Mouse (Mus musculus) bone marrow, adult 2 months (tissue): ENCODE measurements around the gene Klc4. TPM values are rescaled to one million over a fixed set of nuclear protein-coding genes. Genes with fewer than 3 reads are reported as not detected.

Source experiments
- H3K27ac ChIP-seq: fragments of 200-500 bp; 2 replicates; pipeline ENCODE4 v1.5.1; 2012; ENCODE audit warnings: low read depth, mild to moderate bottlenecking, control low read depth, inconsistent platforms, low read length; ENCODE audit not compliant: control insufficient read depth, poor library complexity, insufficient read depth
- H3K4me1 ChIP-seq: fragments of 200-500 bp; 2 replicates; pipeline ENCODE4 v1.6.1; 2011; ENCODE audit warnings: low read length; ENCODE audit not compliant: control insufficient read depth, insufficient read depth
- H3K4me3 ChIP-seq: fragments of 200-500 bp; replicated peaks from 2 replicates; pipeline ENCODE3; 2011; ENCODE audit warnings: mild to moderate bottlenecking, low read depth, low read length, control low read depth; ENCODE audit not compliant: control insufficient read depth
- CTCF ChIP-seq: fragments of 200-500 bp; IDR thresholded peaks from 2 replicates; pipeline ENCODE4 v1.5.1; 2011; ENCODE audit warnings: low read length, control low read depth; ENCODE audit not compliant: control insufficient read depth, insufficient read depth
- POLR2A ChIP-seq: fragments of 200-500 bp; IDR thresholded peaks from 2 replicates; pipeline ENCODE4 v1.6.1; 2011; ENCODE audit warnings: low read depth, mild to moderate bottlenecking, control low read depth, low read length, borderline replicate concordance; ENCODE audit not compliant: control insufficient read depth
- WGBS: fragments of 180-500 bp; shearing (Covaris S2); methylation state at CpG from one replicate; pipeline ENCODE4 v1.1.7; 2018; 5-methylcytosine and 5-hydroxymethylcytosine counted together
- polyA plus RNA-seq: library from polyadenylated mRNA; stranded (reverse); fragments of >200 nt; gene quantifications from 2 replicates; pipeline ENCODE4 v1.2.4, GENCODE M21; 2011; ENCODE audit warnings: low replicate concordance; ENCODE audit not compliant: missing spikeins, insufficient read depth, insufficient read length

The Klc4 gene
- polyA plus RNA-seq, 1 experiment = 11.9 TPM

DNA sequence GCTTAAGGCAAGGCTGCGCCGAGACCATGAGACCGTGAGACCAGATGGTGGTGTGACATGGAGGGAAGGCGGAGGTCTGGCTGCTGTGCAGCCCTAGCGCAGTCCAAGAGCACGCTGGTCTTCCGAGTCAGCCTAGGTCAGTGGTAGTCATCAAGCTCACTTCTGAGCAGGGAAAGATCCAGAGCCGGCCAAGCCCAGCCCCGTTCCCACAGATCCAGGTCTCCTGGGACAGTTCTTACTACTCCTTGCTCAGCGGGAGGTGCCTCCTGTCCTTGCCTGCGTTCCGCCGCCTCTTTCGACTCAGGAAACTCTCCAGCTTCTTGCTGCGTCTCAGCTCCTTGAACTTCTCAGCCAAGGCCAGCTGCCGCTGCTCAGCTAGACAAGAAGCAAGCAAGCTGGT is 21.9 kb upstream of the Klc4 start:
- H3K27ac ChIP-seq = no peak overlapping the region
- TF ChIP-seq CTCF = no peak
- TF ChIP-seq POLR2A = no peak
- H3K4me1 ChIP-seq = no peaks in the 10 kb centered on the region
- 95% methylated on average over 16 of the region's 16 CpGs for WGBS
- no peak overlapping the region for H3K4me3 ChIP-seq

DNA sequence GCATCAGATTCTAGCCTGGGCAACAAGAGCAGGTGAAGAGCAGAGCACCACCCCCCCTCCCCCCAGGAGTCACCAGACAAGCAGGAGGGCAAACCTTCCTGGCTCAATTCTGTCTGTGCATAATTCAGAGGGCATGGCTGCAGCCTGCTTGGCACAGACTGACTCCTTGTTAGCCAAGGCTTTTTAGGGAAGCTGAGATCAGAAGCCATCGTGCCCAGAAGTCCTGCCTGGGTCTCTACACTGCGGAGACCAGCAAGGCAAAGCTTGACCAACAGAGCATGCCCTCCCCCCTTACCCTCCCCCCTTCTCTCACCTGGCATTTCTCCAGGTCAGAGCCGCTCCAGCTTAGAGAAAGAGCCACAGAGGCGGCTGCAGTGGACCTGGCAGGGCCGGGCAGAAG is 16.9 kb upstream of the Klc4 start:
- 85% methylated on average over 5 of the region's 5 CpGs for WGBS
- no peak overlapping the region for H3K4me3 ChIP-seq
- H3K4me1 ChIP-seq = no peaks in the 10 kb centered on the region
- TF ChIP-seq CTCF (no peak), POLR2A (no peak)
- H3K27ac ChIP-seq = no peak overlapping the region

DNA sequence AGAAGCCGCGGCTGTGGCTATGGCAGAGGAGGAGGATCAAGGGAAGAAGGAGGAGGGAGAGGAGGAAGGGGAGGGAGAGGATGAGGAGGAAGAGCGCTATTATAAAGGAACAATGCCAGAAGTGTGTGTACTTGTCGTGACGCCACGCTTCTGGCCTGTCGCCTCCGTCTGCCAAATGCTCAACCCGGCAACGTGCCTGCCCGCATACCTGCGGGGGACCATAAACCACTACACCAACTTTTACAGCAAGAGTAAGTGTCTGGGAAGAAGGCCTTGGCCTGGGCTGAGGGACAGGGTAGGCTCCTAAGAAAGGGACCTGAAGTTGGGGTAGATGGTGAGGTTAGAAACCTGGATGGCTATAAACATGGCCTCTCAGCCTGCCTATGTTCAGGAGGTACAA is 16.2 kb upstream of the Klc4 start:
- TF ChIP-seq POLR2A (no peak), CTCF (no peak)
- H3K4me1 ChIP-seq = no peaks in the 10 kb centered on the region
- 92% methylated on average over 12 of the region's 12 CpGs for WGBS
- no peak overlapping the region for H3K4me3 ChIP-seq
- H3K27ac ChIP-seq = no peak overlapping the region

DNA sequence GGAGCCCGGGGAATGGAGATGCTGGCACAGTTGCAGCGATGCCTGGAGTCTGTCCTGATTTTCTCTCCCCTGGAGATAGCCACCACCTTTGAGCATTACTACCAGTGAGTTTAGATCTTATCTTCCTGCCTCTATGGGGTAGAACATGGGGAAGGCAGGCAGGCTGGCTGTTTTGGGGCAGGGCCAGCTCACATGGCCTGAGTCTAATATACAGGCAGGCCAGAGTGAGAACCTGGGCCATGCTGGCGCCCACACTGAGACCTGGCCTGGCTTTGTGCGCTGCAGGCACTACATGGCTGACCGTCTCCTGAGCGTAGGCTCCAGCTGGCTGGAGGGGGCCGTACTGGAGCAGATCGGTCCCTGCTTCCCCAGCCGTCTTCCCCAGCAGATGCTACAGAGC is 15.5 kb upstream of the Klc4 start:
- no peak for TF ChIP-seq POLR2A
- Histone ChIP-seq H3K4me3 (no peak overlapping the region), H3K4me1 (no peaks in the 10 kb centered on the region), H3K27ac (no peak overlapping the region)
- 95% methylated on average over 9 of the region's 9 CpGs for WGBS

DNA sequence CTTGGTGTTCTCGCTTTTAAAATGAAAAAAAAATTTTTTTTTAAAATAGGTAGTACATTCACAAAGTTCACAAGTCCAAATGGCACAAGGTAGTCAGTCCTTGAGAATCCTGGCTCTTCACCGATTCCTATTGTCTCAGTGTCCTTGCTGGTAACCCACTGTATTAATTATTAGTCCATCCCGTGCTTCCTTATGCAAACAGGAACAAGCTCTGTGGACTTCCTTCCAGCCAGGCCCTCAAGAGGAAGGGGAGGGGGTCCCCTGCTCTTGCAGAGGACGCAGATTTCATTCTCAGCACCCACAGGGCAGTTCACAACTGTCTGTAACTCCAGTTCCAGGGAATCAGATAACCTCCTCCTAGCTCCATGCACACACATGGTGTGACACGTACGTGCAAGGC is 10.2 kb upstream of the Klc4 start:
- no peak overlapping the region for H3K27ac ChIP-seq
- H3K4me1 ChIP-seq = no peaks in the 10 kb centered on the region
- no peak overlapping the region for H3K4me3 ChIP-seq
- no peak for TF ChIP-seq POLR2A
- no peak for TF ChIP-seq CTCF
- WGBS = 67% methylated on average over 6 of the region's 6 CpGs

DNA sequence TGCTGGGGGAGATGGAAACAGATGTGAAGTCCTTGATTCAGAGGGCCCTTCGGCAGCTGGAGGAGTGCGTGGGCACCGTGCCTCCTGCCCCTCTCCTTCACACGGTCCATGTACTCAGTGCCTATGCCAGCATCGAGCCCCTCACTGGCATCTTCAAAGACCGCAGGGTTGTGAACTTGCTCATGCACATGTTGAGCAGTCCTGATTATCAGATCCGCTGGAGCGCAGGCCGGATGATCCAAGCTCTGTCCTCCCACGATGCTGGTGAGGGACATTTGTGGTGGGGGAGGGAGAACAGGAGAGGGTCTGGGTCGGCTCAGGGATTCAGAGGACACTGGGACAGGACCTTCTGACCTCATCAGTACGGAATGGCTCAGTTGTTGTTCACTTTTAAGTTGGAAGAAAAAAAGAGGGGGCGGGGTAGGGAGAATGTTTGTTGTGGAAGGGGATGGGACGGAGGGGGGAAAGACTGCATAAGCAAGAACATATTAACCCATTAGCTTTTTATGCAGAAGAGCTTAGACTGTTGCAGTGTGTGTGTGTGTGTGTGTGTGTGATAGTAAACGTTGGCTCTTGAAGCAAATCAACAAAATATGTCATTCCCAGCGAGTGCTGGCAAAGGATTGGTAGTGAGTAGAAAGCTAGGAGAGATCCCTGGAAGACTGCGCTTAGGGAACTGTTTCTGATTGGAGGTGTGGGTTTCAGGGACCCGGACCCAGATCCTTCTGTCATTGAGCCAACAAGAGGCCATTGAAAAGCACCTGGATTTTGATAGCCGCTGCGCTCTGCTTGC is 6.1 kb upstream of the Klc4 start:
- H3K27ac ChIP-seq = no peak overlapping the region
- H3K4me3 ChIP-seq = no peak overlapping the region
- H3K4me1 ChIP-seq = peaks cover 3% of the 10 kb centered on the region; the same call in 1 of the 2 replicates
- TF ChIP-seq POLR2A = no peak
- TF ChIP-seq CTCF = no peak
- WGBS = 85% methylated on average over 20 of the region's 20 CpGs

DNA sequence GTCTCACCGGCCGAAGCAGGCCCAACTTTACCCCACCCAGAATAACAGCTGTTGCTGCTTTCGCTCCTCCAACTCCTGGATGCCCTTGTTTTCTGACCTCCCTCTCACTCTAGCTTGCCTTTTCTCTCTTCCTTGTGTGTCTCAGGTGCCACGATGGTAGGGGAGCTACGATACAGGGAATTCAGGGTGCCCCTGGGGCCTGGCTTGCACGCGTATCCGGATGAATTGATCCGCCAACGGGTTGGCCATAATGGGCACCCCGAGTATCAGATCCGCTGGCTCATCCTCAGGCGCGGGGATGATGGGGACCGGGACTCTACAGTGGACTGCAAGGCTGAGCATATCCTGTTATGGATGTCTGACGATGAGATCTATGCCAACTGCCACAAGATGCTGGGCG is 5.5 kb upstream of the Klc4 start:
- TF ChIP-seq CTCF (no peak), POLR2A (no peak)
- WGBS = 72% methylated on average over 17 of the region's 17 CpGs
- Histone ChIP-seq H3K27ac (no peak overlapping the region), H3K4me3 (no peak overlapping the region), H3K4me1 (peaks cover 3% of the 10 kb centered on the region; the same call in 1 of the 2 replicates)

DNA sequence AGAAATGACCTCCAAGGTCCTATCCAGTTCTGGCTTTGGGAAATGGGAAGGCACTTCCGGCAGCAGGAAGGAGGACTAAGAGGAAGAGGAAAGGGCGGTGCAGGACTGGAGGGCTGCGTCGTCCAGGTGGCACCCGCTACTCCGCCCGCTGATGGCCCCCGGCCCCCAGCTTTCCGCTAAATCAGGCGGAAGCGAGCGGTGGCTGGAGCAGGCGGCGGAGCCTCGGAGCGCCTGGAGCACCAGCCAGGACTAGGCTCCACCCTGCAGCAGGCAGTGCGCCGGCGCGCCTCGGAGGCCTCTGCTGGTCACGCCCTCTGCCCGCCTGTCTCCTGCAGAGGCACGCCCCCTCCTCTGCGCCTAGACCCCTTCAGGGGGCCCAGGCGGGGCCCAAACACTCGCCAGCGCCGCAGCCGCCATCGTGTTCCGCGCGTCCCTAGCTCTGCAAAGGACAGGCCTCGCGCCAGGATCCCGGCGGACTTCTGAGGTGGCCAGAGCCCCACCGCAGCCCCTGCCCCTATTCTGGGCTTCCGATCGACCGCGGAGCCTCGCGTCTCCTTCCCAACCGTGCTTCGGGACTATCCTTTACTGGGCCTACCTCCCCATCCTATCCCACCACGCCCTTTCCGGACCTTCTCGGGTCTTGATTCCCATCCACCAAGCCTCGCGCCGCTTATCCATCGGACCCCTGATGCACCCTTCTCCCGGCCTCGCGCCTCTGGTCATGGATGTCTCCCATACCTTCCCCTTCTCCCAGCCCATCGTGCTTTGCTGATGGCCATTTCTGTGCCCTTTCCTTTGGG is 4.6 kb upstream of the Klc4 start, which contains the start of gene Cul7:
Cul7 (plus strand) TSS at position 106 of the 800 bp plus-strand sequence.
- peaks cover 3% of the 10 kb centered on the region; the same call in 1 of the 2 replicates for H3K4me1 ChIP-seq
- peak within 1 kb of the TSS; percentile 73 for H3K4me3 ChIP-seq
- TF ChIP-seq POLR2A (peak; percentile 64; the same call in 1 of the 2 replicates), CTCF (no peak)
- under 1% methylated on average over 58 of the region's 58 CpGs for WGBS
- H3K27ac ChIP-seq = peak within 1 kb of the TSS; percentile 75

DNA sequence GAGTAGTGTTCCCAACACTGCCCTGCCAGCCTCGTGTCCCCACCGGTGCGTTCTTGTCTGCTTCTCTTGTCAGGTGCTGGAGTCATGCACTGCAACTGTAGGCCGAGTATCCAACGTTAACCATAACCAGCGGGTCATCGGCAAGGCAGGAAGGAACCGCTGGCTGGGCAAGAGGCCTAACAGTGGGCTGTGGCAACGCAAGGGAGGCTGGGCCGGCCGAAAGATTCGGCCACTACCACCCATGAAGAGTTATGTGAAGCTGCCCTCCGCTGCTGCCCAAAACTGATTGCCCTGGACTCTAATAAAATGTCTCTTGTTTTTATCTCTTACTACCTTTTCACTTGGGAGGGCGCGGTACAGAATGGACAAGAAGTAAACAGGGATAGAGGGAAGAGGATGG is 4.0 kb upstream of the Klc4 start:
- WGBS = 32% methylated on average over 15 of the region's 15 CpGs
- peak overlapping the region; percentile 75 for H3K27ac ChIP-seq
- TF ChIP-seq CTCF (no peak), POLR2A (no peak)
- H3K4me1 ChIP-seq = peaks cover 3% of the 10 kb centered on the region; the same call in 1 of the 2 replicates
- peak overlapping the region; percentile 73 for H3K4me3 ChIP-seq
